Mouse (Mus musculus) retina, embryonic 14.5 days (tissue): Measurements from ENCODE around the gene Inha.

Experiments
- DNase-seq: peaks from one replicate; pipeline ENCODE4 v3.0.0-alpha.2; 2015; ENCODE audit warnings: low spot score

Inha gene

GRCm38 (mm10) chr1:75521321-75522031 lies 14.6 kb downstream of the Inha start, which contains the start of gene Stk11ip:
TSS of gene Stk11ip (plus strand) at chr1:75521529.
- peak; percentile 98 for DNase-seq

DNA sequence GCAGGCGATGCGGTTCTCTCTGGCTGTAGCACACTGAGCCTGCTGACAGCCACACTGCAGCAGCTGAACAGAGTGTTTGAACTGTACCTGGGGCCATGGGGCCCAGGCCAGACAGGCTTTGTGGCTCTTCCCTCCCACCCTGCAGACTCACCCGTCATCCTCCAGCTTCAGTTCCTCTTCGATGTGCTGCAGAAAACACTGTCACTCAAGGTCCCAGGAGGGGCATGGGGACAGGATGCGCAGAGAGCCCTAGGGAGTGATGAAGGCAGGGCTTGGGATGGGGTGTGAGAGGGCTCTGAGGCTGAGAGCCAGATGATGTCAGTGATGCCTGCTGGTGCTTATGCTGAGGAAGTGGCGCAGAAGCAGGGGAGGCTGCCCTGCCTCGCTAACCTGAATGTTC lies 17.8 kb downstream of the Inha start:
- DNase-seq = no peak

DNA sequence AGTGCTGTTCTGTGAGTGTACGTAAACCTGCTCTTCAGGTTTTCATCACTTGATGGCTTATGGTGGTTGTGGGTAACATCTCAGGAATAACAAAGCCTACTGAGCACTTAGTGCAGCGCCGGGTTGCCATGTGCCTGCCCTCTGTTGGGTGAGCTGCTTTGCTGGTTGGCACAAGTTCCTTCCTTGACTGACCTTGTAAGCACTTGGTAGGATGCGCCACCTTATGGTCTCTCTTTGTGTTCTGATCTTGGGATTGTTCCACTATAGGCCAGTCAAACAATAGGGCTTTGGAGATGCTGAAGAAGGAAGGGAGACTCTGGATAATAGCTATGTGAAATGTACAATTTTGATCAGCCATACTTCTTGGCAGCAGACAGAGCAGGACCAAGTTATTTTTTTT lies 23.7 kb downstream of the Inha start:
- no peak for DNase-seq

DNA sequence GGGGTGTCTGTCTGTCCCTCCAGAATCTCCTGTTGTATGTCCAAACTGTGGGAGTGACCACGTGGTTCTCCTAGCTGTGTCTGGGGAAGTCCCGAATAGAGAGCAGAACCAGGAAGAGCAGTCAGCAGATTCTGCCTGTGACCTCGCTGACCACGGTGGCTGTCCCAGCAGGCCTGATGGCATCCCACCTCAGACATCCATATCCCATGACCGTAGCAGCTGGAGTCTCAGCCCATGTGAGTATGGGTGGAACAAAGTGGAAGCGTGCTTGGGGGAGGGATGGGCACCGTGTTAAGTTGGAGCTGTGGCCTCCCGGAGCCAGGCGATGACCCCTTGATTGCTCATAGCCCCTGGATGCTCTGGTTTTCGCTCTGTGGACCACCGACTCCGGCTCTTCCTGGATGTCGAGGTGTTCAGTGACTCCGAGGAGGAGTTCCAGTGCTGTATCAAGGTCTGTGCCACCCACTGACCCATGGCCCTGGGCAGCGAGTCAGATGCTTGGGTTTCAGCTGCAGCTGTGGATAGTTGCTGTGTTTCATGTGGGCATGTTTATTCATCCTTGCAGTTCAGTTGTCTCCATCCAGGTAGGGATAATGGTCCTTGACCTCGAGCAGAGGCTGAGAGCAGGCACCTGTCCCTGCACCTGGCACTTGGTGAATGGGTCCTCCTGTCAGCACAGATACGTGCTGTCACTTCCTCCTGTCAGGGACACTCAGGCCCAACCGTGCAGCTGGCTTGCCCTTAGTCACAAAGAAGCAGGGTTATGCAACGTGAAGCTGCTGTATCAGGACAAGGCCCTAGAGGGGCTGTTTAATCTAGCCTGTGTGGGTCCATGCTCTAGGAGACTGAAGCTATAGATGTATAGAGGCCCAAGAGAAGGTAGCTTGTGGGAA lies 25.6 kb downstream of the Inha start:
- DNase-seq = no peak

GRCm38 (mm10) chr1:75533325-75534252 lies 26.7 kb downstream of the Inha start:
- DNase-seq = no peak

GRCm38 (mm10) chr1:75537587-75537986 lies 30.7 kb downstream of the Inha start:
- DNase-seq = no peak

GRCm38 (mm10) chr1:75538597-75539190 lies 31.8 kb downstream of the Inha start:
- no peak for DNase-seq

- DNase-seq = no peak
These were observed 34.6 kb downstream of the Inha start for GRCm38 (mm10) chr1:75541496-75541895.

DNA sequence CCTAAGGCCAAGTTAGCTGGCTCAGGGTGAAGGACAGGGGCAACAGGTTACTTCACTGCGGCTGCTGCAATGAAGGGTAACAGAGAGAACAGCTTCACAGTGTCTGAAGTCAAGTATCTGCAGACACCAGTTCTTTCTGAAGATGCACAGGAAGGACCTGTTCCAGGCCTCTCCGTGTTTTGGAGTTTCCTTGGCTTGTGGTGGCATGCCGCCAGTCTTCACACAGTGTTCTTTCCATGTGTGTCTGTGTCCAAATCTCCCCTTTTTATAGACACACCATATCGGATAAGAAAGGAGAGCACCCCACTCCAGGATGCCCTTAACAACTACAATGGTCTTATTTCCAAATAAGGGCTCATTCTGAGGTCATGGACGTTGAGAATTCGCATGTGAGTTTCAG lies 37.5 kb downstream of the Inha start:
- DNase-seq = no peak

- peak; percentile 74 for DNase-seq
These were observed 39.4 kb downstream of the Inha start, which contains the start of gene Slc4a3 for GRCm38 (mm10) chr1:75545965-75546956. TSS of gene Slc4a3 (plus strand) at chr1:75546266.

DNA sequence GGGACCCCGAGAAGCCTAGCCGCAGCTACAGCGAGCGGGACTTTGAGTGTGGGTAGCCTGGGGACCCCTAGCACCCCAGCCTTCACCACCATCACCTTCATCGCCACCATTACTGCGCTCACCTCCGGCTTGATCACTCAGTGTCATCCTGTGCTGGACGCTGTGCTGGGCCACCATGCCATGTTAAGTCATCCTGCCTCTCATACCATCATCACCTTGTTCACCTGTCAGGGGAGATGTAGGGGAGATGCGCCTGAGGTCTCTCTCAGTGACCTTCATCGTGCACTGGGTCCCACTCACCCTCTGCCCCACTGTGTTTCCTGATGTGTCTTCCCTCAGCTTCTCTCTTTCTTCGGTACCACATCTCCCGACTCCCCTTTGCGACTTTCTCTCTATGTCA lies 40.5 kb downstream of the Inha start:
- DNase-seq = no peak

GRCm38 (mm10) chr1:75548083-75548482 lies 41.2 kb downstream of the Inha start:
- no peak for DNase-seq

DNA sequence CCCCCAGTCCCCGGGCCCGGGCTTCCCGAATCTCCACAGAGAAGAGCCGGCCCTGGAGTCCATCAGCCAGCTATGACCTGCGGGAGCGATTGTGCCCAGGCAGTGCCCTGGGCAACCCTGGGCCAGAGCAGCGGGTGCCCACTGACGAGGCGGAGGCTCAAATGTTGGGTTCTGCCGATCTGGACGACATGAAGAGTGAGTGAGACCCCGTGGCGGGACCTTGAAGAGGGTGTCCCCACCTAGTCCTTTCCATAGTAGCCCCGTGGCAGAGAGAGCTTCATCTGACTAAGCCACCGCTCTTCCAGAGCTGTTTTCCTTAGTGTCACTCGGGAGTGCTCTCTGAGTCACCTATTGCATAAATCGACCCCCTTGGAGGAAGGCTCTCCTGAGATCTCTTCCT lies 42.0 kb downstream of the Inha start:
- DNase-seq = no peak

DNA sequence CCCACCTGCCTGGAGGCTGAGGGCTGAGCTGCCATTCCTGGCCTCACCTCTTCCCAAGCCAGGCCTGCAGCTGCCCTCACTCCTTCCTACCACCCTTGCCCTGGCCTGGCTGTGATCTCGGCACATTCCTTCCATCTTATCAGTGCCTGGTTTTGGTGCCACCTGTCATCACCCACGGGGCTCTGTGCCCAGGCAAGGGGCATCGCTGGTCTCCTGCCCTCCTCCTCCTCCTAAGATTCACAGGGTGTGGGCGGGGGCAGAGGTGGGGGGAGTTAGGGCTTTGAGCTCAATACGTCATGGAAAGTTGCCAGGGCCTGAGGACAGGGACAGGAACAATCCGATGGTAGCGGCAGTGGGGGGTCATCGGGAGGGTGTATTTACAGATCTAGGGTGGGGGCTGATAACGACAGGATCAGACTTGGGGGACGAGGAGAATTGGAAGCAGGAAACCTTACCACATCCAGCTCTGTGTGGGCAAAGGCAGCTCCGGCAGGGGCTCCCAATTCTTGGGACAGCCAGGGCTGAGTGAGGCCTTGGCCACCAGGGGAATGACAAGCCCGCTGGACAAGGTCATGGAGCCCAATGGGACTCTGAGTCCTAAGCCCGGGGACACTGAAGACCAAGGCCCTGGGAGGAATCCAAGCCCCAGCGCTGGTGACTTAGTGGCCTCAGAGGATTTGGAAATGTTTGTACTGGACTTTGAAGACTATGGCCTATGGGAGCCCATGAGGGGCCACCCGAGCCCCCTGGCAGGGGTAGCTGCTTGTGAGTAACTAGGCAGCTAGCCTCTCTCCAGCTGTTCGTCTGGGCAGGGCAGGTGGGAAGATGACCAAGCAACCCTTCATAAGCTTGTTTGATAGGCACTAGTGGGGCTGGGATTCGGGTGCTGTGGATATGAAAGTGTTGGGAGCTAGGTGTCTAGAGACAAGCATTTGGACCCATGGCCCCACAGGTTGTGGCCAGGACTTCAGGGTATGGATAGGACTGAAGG lies 42.7 kb downstream of the Inha start:
- no peak for DNase-seq

GRCm38 (mm10) chr1:75550586-75550985 lies 43.7 kb downstream of the Inha start:
- no peak for DNase-seq

DNA sequence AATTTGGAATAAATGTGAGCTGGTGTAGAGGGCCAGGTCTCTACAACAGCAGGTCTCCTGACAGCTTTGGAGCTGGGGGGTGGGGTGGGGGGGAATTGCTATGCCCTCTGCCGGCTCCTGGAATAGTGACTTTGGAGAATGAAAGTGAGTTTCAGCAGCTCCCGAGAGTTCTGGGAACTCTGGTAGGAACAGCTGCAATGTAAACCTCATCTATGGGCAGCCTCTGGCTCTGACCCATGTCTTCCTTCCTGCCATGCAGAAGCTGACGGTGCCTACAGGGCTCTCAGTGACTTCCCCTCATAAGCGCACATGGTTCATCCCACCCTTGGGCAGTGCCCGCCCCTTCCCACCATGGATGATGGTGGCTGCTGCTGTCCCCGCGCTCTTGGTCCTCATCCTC lies 48.8 kb downstream of the Inha start:
- no peak for DNase-seq

- DNase-seq = no peak
These were observed 49.4 kb downstream of the Inha start for GRCm38 (mm10) chr1:75556143-75556781.

DNA sequence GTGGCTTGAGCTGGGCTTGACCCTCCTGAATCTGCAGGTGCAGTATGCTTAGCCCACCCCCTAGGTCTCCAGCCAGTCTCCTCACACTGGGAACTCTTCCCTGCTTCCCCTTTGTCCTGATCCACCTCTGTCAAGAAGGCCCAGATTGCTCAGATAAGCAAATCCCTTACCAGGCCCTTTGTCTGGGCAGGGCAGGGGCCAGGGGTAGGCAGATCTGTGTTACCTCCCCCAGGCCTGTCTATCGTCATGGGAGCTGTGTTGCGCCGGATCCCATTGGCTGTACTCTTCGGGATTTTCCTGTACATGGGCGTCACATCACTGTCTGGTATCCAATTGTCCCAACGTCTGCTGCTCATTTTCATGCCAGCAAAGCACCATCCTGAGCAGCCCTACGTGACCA lies 50.2 kb downstream of the Inha start:
- no peak for DNase-seq
